Mouse (Mus musculus) limb, embryonic 14.5 days (tissue): ENCODE results near the gene Plek2. TPM values are rescaled to one million over a fixed set of nuclear protein-coding genes. Genes with fewer than 3 reads are reported as not detected.

Experiments
- ATAC-seq: fragments of 200-750 bp; cut with Nextera tagmentation; 2 replicates; pipeline ENCODE4 v1.8.0; 2017; ENCODE audit warnings: low read depth, moderate number of reproducible peaks, moderate TSS enrichment; ENCODE audit not compliant: low FRiP score
- DNase-seq: peaks from one replicate; pipeline ENCODE4 v3.0.0-alpha.2; 2015; ENCODE audit warnings: low spot score
- H3K27ac ChIP-seq: fragments of 300-500 bp; sonication (generic); replicated peaks from 2 replicates; pipeline ENCODE4 v1.5.1; 2014; ENCODE audit warnings: low read depth, mild to moderate bottlenecking, low read length, moderate library complexity, mixed read lengths
- H3K27me3 ChIP-seq: fragments of 300-500 bp; sonication (generic); 2 replicates; pipeline ENCODE4 v1.6.1; 2014; ENCODE audit warnings: low read length, mixed read lengths; ENCODE audit not compliant: control insufficient read depth, insufficient read depth
- H3K36me3 ChIP-seq: fragments of 300-500 bp; sonication (generic); 2 replicates; pipeline ENCODE4 v1.6.1; 2014; ENCODE audit warnings: mild to moderate bottlenecking, low read length, moderate library complexity, mixed read lengths; ENCODE audit not compliant: control insufficient read depth, insufficient read depth
- H3K4me1 ChIP-seq: fragments of 300-500 bp; sonication (generic); 2 replicates; pipeline ENCODE4 v1.6.1; 2014; ENCODE audit warnings: antibody characterized with exemption, low read length, mixed read lengths; ENCODE audit not compliant: control insufficient read depth, insufficient read depth
- H3K4me2 ChIP-seq: fragments of 300-500 bp; sonication (generic); replicated peaks from 2 replicates; pipeline ENCODE4 v1.6.1; 2014; ENCODE audit warnings: low read depth, mild to moderate bottlenecking, low read length, moderate library complexity; ENCODE audit not compliant: severe bottlenecking
- H3K4me3 ChIP-seq: fragments of 300-500 bp; sonication (generic); replicated peaks from 2 replicates; pipeline ENCODE4 v1.5.1; 2014; ENCODE audit warnings: low read length
- H3K9ac ChIP-seq: fragments of 300-500 bp; sonication (generic); 2 replicates; pipeline ENCODE4 v1.6.1; 2014; ENCODE audit warnings: mild to moderate bottlenecking, low read depth, low read length, moderate library complexity; ENCODE audit not compliant: severe bottlenecking
- H3K9me3 ChIP-seq: fragments of 300-500 bp; sonication (generic); 2 replicates; pipeline ENCODE4 v1.6.1; 2016; ENCODE audit warnings: low read length; ENCODE audit not compliant: control insufficient read depth
- POLR2A ChIP-seq: fragments of 200-500 bp; IDR thresholded peaks from 2 replicates; pipeline ENCODE4 v1.8.0; 2012; ENCODE audit warnings: inconsistent platforms, mild to moderate bottlenecking, moderate library complexity, borderline replicate concordance; ENCODE audit not compliant: insufficient read depth, insufficient read length; ENCODE audit errors: extremely low read depth
- WGBS: fragments of 180-500 bp; shearing (Covaris S2); extraction: QIAGEN DNeasy Blood & Tissue Kit; methylation state at CpG from one replicate; pipeline ENCODE4 v1.1.7; 2014; 5-methylcytosine and 5-hydroxymethylcytosine counted together
- polyA plus RNA-seq, 2 experiments: library from polyadenylated mRNA; depleted of rRNA in 1 of 2; stranded (reverse) in 1 of 2; unstranded in 1 of 2; fragments of >200 nt; fragmentation: Nextera tagmentation in 1 of 2; extraction: Ambion mirVana in 1 of 2; gene quantifications; 2 replicates each; pipeline versions ENCODE4 v1.2.1 to v1.2.3; 2012 to 2014

Gene Plek2
- polyA plus RNA-seq, 2 experiments, result 1.5 to 5.8 TPM

DNA sequence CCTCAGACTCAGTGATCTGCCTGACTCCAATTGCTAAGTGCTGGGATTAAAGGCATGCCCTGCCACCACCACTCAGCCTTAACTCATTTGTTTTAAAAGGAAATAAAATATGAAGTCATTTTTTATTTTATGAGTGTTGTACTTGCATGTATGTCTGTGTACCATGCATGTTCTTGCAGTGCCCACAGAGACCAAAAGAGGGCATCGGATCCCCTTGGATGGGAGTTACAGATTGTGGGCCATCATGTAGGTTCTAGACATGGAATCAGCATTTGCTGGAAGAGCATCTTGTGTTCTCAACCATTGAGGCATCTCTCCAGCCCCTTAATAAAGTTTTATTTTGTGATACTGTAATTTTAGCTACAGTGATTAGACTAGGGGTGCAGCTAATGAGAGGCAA is 41.3 kb downstream of the Plek2 start:
- Histone ChIP-seq H3K27me3 (no peaks in the 10 kb centered on the region), H3K4me3 (no peak overlapping the region), H3K9me3 (no peaks in the 10 kb centered on the region), H3K4me2 (no peak overlapping the region), H3K9ac (no peak overlapping the region), H3K4me1 (peaks cover 11% of the 10 kb centered on the region), H3K36me3 (peaks cover 31% of the 10 kb centered on the region), H3K27ac (no peak overlapping the region)
- DNase-seq (no peak), ATAC-seq (no peak)
- WGBS, result 92% methylated on average over 1 of the region's 1 CpGs
- no peak for TF ChIP-seq POLR2A

DNA sequence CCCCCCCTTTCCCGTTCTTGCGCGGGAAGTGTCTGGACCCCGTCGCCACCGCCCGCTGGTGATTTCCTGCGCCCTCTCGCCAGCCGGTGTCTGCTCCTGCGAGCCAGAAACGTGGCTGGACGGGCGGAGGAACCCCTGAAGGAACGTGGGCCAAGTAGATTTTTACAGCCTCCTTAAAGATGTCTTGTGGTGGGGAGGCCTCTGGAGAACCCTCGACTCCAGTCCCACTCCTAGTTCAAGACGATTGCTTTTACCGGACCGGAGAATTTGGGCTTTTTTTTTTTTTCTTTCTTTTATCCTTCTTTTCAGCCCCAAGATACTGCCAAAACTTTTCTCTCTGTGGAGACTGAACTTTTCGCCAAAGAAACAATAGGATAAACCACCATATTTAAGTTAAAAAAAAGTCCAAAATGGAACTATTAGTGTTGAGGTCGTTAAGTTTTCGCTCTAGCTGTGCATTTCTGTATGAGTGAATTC is 44.5 kb downstream of the Plek2 start:
- no peak for DNase-seq
- Histone ChIP-seq H3K36me3 (peaks cover 8% of the 10 kb centered on the region), H3K4me3 (peak overlapping the region; percentile 89), H3K27ac (peak overlapping the region; percentile 86), H3K9me3 (no peaks in the 10 kb centered on the region), H3K4me1 (peaks cover 14% of the 10 kb centered on the region), H3K9ac (peak overlapping the region; percentile 95), H3K27me3 (no peaks in the 10 kb centered on the region), H3K4me2 (peak overlapping the region; percentile 71)
- WGBS, result under 1% methylated on average over 22 of the region's 22 CpGs
- no peak for TF ChIP-seq POLR2A
- ATAC-seq, result peak; percentile 23

DNA sequence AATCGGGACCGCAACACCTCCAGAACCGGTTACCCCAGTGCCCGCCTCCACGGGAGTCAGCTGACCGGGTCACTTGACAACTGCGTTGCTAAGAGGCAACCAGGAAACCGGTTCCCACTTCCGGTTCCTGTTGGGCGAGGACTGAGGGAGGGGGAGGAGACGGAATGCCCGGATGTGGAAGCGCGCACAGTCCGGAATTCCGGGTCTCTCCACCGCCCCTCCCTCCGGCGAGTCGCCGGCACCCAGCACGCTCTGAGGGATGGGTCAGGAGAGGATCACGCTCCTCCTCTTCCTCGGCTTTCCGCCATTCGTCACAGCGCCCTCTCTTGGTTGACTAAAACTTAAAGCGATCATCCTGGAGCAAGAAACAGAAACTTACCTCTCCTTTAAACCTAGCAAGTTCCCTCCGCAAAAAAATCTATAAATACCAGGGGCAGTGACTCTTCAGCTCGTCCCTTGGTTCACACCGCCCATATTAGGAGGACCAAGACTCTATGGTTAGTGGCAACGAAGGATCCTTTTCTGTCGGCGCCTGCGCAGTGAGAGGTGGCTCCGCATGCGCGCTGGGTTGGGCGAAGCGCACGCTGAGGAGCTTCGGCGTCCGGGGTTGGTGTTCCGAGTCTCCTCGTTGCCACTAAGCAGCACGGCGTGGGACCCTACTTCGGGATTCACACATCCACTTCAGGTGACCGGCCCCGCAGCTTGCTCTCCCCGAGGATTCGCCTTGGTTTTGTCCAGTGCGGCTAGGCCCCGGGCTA is 45.1 kb downstream of the Plek2 start, which contains the start of the genes Atp6v1d and Eif2s1:
TSS of gene Atp6v1d (minus strand) at position 143 of the 758 bp plus-strand sequence.
TSS of gene Eif2s1 (plus strand) at position 324 of the 758 bp plus-strand sequence.
- H3K9me3 ChIP-seq, result no peaks in the 10 kb centered on the region
- H3K9ac ChIP-seq, result peak within 1 kb of the TSS; percentile 95
- peak within 1 kb of the TSS; percentile 86 for H3K27ac ChIP-seq
- 0 out of 2 replicates have a peak, but pooled peaks cover 3% of the 10 kb centered on the region for H3K36me3 ChIP-seq
- peaks cover 14% of the 10 kb centered on the region for H3K4me1 ChIP-seq
- 1% methylated on average over 45 of the region's 55 CpGs for WGBS
- H3K27me3 ChIP-seq, result no peaks in the 10 kb centered on the region
- peak within 1 kb of the TSS; percentile 92 for H3K4me2 ChIP-seq
- TF ChIP-seq POLR2A, result peak; percentile 70; the same call in 1 of the 2 replicates
- ATAC-seq, result peak; percentile 100
- H3K4me3 ChIP-seq, result peak within 1 kb of the TSS; percentile 89
- peak; percentile 99 for DNase-seq

DNA sequence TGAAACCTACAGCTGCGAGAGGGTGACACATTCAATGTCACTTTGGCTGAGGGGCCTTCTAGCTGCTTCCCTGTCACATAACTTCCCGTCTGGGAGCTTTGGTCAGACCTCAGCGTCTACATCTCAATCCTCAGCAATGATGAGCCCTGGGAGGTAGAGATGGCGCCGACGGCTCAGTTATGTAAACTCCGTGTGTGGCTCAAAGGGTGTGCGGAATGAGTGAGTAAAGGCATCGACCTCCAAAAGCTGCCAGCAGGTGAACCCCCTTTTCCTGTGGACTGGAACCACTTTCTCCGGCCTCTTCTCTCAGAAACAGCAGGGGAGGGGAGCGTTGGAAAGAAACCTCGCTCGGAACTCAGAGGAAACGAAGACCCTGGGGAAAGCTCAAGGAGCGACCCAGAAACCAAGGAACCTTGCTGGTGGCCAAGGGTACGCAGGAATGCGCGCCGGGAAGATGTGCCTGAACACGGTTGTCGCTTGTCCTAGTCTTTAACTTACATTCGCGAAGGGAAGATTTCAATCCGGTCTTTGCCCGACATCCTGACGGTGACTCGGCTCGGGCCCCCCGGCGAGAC is 45.8 kb downstream of the Plek2 start:
- Histone ChIP-seq H3K27ac (peak overlapping the region; percentile 35), H3K27me3 (no peaks in the 10 kb centered on the region), H3K4me1 (peaks cover 14% of the 10 kb centered on the region), H3K4me2 (peak overlapping the region; percentile 92), H3K36me3 (0 out of 2 replicates have a peak, but pooled peaks cover 6% of the 10 kb centered on the region), H3K9ac (peak overlapping the region; percentile 73), H3K9me3 (no peaks in the 10 kb centered on the region), H3K4me3 (peak overlapping the region; percentile 89)
- 0 out of 2 replicates have a peak, but pooled peaks have one; percentile 14 for TF ChIP-seq POLR2A
- ATAC-seq (peak; percentile 13; the same call in 1 of the 2 replicates), DNase-seq (no peak)
- WGBS, result under 1% methylated on average over 29 of the region's 30 CpGs

DNA sequence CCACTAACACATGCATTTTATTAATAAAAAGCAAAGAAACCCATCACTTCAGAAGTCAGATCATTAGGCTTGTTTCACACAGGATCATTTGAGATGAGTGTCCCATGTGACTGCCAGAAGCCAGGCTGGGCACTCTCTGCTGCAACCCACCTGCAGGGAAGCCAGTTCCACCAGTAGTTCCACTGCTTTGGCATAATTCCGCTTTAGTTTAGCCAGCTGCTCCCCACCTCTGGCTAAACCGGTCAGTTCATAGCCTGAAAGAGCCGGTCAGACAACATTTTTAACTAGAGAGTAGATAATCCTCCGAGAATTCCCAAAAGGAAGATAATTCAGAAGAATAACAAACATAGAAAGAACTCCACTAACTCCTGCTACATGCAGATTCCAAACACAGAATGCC is 58.5 kb downstream of the Plek2 start:
- DNase-seq, result no peak
- no peak for ATAC-seq
- Histone ChIP-seq H3K36me3 (peaks cover 45% of the 10 kb centered on the region), H3K9me3 (no peaks in the 10 kb centered on the region), H3K27me3 (no peaks in the 10 kb centered on the region), H3K4me3 (no peak overlapping the region), H3K4me1 (no peaks in the 10 kb centered on the region), H3K27ac (no peak overlapping the region), H3K4me2 (no peak overlapping the region), H3K9ac (no peak overlapping the region)
- WGBS, result 85% methylated on average over 4 of the region's 4 CpGs
- no peak for TF ChIP-seq POLR2A
